Mouse (Mus musculus) stomach, postnatal 0 days (tissue): ENCODE measurements around the gene Galc.

Experiments
- CTCF ChIP-seq: IDR thresholded peaks from 2 replicates; pipeline ENCODE4 v1.5.1; 2016; ENCODE audit warnings: antibody characterized with exemption, low read depth, mild to moderate bottlenecking, moderate library complexity
- EP300 ChIP-seq: optimal IDR thresholded peaks from 2 replicates; pipeline ENCODE3; 2016; ENCODE audit warnings: antibody characterized with exemption

DNA sequence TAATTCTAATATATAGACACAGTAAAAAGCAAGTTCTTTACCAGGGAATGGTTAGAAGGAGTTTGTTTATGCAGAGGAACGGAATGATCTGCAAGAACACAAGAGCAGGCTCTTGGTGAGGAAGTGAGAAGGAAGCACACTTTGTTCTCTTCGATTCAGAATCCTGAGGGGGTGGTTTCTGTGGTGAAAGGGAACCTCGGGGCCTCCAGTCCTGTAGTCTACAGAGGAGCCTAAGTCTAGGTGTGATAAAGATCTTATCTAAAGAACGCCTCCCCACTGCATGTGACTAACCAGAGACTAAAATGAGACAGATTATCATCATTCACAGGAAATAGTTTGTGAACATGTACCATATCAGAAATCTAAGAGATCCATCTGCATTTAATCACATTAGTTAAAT is 12.4 kb downstream of the Galc start:
- TF ChIP-seq CTCF (no peak), EP300 (no peak)
